Mouse (Mus musculus) CH12.LX (cell line): Measurements from ENCODE around the gene Zfp605. TPM values are rescaled to one million over a fixed set of nuclear protein-coding genes. Genes with fewer than 3 reads are reported as not detected.

ENCODE experiments used
- DNase-seq: peaks from one replicate; pipeline ENCODE4 v3.0.0-alpha.2; 2013; ENCODE audit errors: extremely low read depth
- H3K27ac ChIP-seq: 2 replicates; pipeline ENCODE4 v1.5.1; 2012; ENCODE audit warnings: low read depth, mild to moderate bottlenecking, control low read depth, moderate library complexity; ENCODE audit not compliant: insufficient read depth
- H3K27me3 ChIP-seq: replicated peaks from 2 replicates; pipeline ENCODE3; 2012; ENCODE audit warnings: inconsistent platforms
- H3K36me3 ChIP-seq, 2 experiments: replicated peaks in 1 of 2; 2 replicates each; pipeline versions ENCODE3 to v1.6.1; 2012; ENCODE audit warnings: inconsistent platforms in 1 of 2, low read length in 1 of 2, mild to moderate bottlenecking in 1 of 2, mixed read lengths in 1 of 2, moderate library complexity in 1 of 2; ENCODE audit not compliant: control insufficient read depth in 1 of 2, insufficient read depth in 1 of 2
- H3K4me1 ChIP-seq, 2 experiments: 2 replicates each; pipeline ENCODE4 v1.6.1; 2012; ENCODE audit warnings: inconsistent platforms in 1 of 2, moderate library complexity in 1 of 2; ENCODE audit not compliant: insufficient read depth in 2 of 2, control insufficient read depth in 1 of 2
- H3K4me2 ChIP-seq: 2 replicates; pipeline ENCODE4 v1.6.1; 2012; ENCODE audit warnings: low read depth, mild to moderate bottlenecking, control low read depth; ENCODE audit not compliant: poor library complexity, insufficient read depth, severe bottlenecking
- H3K4me3 ChIP-seq, 3 experiments: fragments of 150-350 bp in 1 of 3; sonication (generic) in 1 of 3; replicated peaks in 1 of 3; 2 replicates each; pipeline versions ENCODE3 to v1.5.1; 2011 to 2012; ENCODE audit warnings: low read depth in 2 of 3, low read length in 2 of 3, mild to moderate bottlenecking in 2 of 3, moderate library complexity in 2 of 3, control low read depth in 1 of 3, improper control_type of control experiment in 1 of 3, inconsistent platforms in 1 of 3, mixed read lengths in 1 of 3; ENCODE audit not compliant: poor library complexity in 1 of 3
- H3K79me2 ChIP-seq: replicated peaks from 2 replicates; pipeline ENCODE4 v1.6.1; 2012; ENCODE audit warnings: mild to moderate bottlenecking, moderate library complexity; ENCODE audit not compliant: control insufficient read depth, poor library complexity, insufficient read depth, severe bottlenecking; ENCODE audit errors: extremely low read depth
- H3K9ac ChIP-seq: 2 replicates; pipeline ENCODE4 v1.6.1; 2012; ENCODE audit warnings: low read depth, mild to moderate bottlenecking, control low read depth, moderate library complexity; ENCODE audit not compliant: insufficient read depth
- H3K9me3 ChIP-seq: replicated peaks from 2 replicates; pipeline ENCODE3; 2012; ENCODE audit warnings: low read length, inconsistent platforms, mixed read lengths
- BHLHE40 ChIP-seq: IDR thresholded peaks from 2 replicates; pipeline ENCODE4 v1.6.1; 2011; ENCODE audit warnings: mild to moderate bottlenecking, low read depth, low read length, improper control_type of control experiment
- CHD1 ChIP-seq: IDR thresholded peaks from 2 replicates; pipeline ENCODE4 v1.6.1; 2012; ENCODE audit warnings: low read depth, low read length, improper control_type of control experiment, inconsistent platforms
- E2F4 ChIP-seq: IDR thresholded peaks from 2 replicates; pipeline ENCODE4 v1.6.1; 2011; ENCODE audit warnings: low read depth, low read length, improper control_type of control experiment; ENCODE audit not compliant: insufficient replicate concordance
- ELF1 ChIP-seq: IDR thresholded peaks from 2 replicates; pipeline ENCODE4 v1.6.1; 2014; ENCODE audit warnings: low read depth, mild to moderate bottlenecking, inconsistent platforms, low read length, improper control_type of control experiment
- ETS1 ChIP-seq: conservative IDR thresholded peaks from 2 replicates; pipeline ENCODE4 v1.6.1; 2012; ENCODE audit warnings: low read depth, mild to moderate bottlenecking, inconsistent platforms, low read length, improper control_type of control experiment, moderate library complexity
- GABPA ChIP-seq: IDR thresholded peaks from 2 replicates; pipeline ENCODE4 v1.6.1; 2012; ENCODE audit warnings: low read depth, low read length, improper control_type of control experiment, inconsistent platforms; ENCODE audit not compliant: insufficient replicate concordance
- IRF4 ChIP-seq: IDR thresholded peaks from 2 replicates; pipeline ENCODE4 v1.6.1; 2014; ENCODE audit warnings: low read depth, mild to moderate bottlenecking, inconsistent platforms, low read length, improper control_type of control experiment
- JUND ChIP-seq: conservative IDR thresholded peaks from 2 replicates; pipeline ENCODE4 v1.6.1; 2011; ENCODE audit warnings: low read depth, low read length, improper control_type of control experiment
- KAT2A ChIP-seq: IDR thresholded peaks from 2 replicates; pipeline ENCODE4 v1.6.1; 2012; ENCODE audit warnings: low read length, improper control_type of control experiment, inconsistent platforms; ENCODE audit not compliant: insufficient replicate concordance
- MAFK ChIP-seq: IDR thresholded peaks from 2 replicates; pipeline ENCODE4 v1.6.1; 2011; ENCODE audit warnings: low read length, improper control_type of control experiment; ENCODE audit not compliant: insufficient replicate concordance
- MEF2A ChIP-seq: IDR thresholded peaks from 2 replicates; pipeline ENCODE4 v1.6.1; 2014; ENCODE audit warnings: low read depth, mild to moderate bottlenecking, inconsistent platforms, low read length, improper control_type of control experiment, borderline replicate concordance
- MXI1 ChIP-seq: IDR thresholded peaks from 2 replicates; pipeline ENCODE4 v1.6.1; 2011; ENCODE audit warnings: mild to moderate bottlenecking, low read depth, low read length, improper control_type of control experiment
- MYC ChIP-seq: IDR thresholded peaks from 2 replicates; pipeline ENCODE4 v1.6.1; 2011; ENCODE audit warnings: low read depth, mild to moderate bottlenecking, improper control_type of control experiment, low read length
- NRF1 ChIP-seq: IDR thresholded peaks from 2 replicates; pipeline ENCODE4 v1.6.1; 2014; ENCODE audit warnings: low read depth, mild to moderate bottlenecking, inconsistent platforms, low read length, improper control_type of control experiment, moderate library complexity
- POLR2A ChIP-seq: IDR thresholded peaks from 2 replicates; pipeline ENCODE4 v1.6.1; 2011; ENCODE audit warnings: low read depth, mild to moderate bottlenecking, improper control_type of control experiment, low read length
- RAD21 ChIP-seq: IDR thresholded peaks from 2 replicates; pipeline ENCODE4 v1.6.1; 2011; ENCODE audit warnings: low read depth, mild to moderate bottlenecking, low read length, improper control_type of control experiment, moderate library complexity
- RCOR1 ChIP-seq: conservative IDR thresholded peaks from 2 replicates; pipeline ENCODE4 v1.6.1; 2012; ENCODE audit warnings: low read depth, mild to moderate bottlenecking, inconsistent platforms, low read length, improper control_type of control experiment
- SIN3A ChIP-seq: IDR thresholded peaks from 2 replicates; pipeline ENCODE4 v1.6.1; 2012; ENCODE audit warnings: low read length, improper control_type of control experiment, inconsistent platforms
- TBP ChIP-seq: conservative IDR thresholded peaks from 2 replicates; pipeline ENCODE4 v1.6.1; 2011; ENCODE audit warnings: low read depth, low read length, improper control_type of control experiment
- TCF12 ChIP-seq: IDR thresholded peaks from 2 replicates; pipeline ENCODE4 v1.6.1; 2014; ENCODE audit warnings: low read depth, mild to moderate bottlenecking, inconsistent platforms, low read length, improper control_type of control experiment
- USF1 ChIP-seq: IDR thresholded peaks from 2 replicates; pipeline ENCODE4 v1.6.1; 2014; ENCODE audit warnings: low read depth, mild to moderate bottlenecking, inconsistent platforms, low read length, improper control_type of control experiment
- dilution Hi-C: fragments of 300-500 bp; cut with MboI; formaldehyde crosslinking; loops from 2 replicates; pipeline ENCODE4 v1.14.3; 2020; ENCODE audit warnings: low sequenced_read_pairs; ENCODE audit not compliant: extremely low pct_unique_long_range_greater_than_20kb, extremely low pct_ligation_motif_present
- in situ Hi-C: fragments of 300-500 bp; cut with MboI; formaldehyde crosslinking; loops from 3 replicates; pipeline ENCODE4 v1.14.3; 2019; ENCODE audit warnings: low sequenced_read_pairs, low pct_ligation_motif_present, low pct_unique_long_range_greater_than_20kb, mixed read lengths
- polyA plus RNA-seq: library from polyadenylated mRNA; unstranded; fragments of >175 nt; gene quantifications from 2 replicates; pipeline ENCODE4 v1.2.1, GENCODE M21; 2012; ENCODE audit warnings: low read depth; ENCODE audit not compliant: insufficient read length
- total RNA-seq, 2 experiments: library from RNA; depleted of rRNA; stranded (reverse); fragments of 300-350 nt in 1 of 2; fragments of >200 nt in 1 of 2; gene quantifications; 2 replicates each; pipeline ENCODE4 v1.2.3; 2012 to 2014

The Zfp605 gene
- total and polyA plus RNA-seq, 3 experiments, result 3.9 to 5.9 (median 5.3) TPM

GRCm38 (mm10) chr5:110094847-110095213 lies 15.1 kb upstream of the Zfp605 start:
- dilution Hi-C loops, result no loop called here
- in situ Hi-C loops, result no loop called here
- H3K79me2 ChIP-seq, result no peaks in the 10 kb centered on the region
- DNase-seq, result no peak
- H3K4me1 ChIP-seq, result peaks cover 0 to 25% of the 10 kb centered on the region in 2 experiments; a peak in 2 of 4 replicates
- H3K4me2 ChIP-seq, result peak overlapping the region; percentile 64
- no peaks in the 10 kb centered on the region for H3K36me3 ChIP-seq
- no peaks in the 10 kb centered on the region for H3K9me3 ChIP-seq
- TF ChIP-seq SIN3A (0 out of 2 replicates have a peak, but pooled peaks have one; percentile 10), KAT2A (no peak), TCF12 (0 out of 2 replicates have a peak, but pooled peaks have one; percentile 4), ETS1 (0 out of 2 replicates have a peak, but pooled peaks have one; percentile 12), E2F4 (no peak)
- H3K4me3 ChIP-seq, result peak overlapping the region; percentile 60 to 77 (median 62)
- H3K27me3 ChIP-seq, result no peaks in the 10 kb centered on the region
- peak overlapping the region; percentile 54 for H3K9ac ChIP-seq
- 0 out of 2 replicates have a peak overlapping the region, but pooled peaks have one; percentile 44 for H3K27ac ChIP-seq

DNA sequence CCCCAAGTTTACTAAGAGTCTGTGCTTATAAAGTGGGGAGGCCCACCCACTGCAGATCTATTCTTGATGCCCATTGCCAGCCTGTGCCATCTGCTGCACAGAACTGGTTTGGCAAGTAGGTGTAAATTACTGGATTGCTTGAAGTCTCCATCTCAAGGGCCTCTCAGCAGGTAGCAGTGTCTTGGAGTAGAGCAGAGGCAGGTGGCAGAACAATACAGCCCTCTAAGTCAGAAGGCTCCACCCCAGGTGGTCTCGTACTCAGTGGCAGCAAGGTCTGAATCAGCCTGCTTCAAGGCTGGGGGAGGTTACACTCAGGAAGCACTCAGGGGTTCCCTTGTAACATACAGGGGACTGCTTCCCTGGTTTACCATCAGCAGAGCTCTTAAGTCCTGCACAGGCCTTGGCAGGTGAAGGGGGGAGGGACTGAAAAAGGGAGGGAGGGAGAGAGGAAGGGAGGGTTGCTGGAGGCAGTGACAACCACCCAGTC lies 10.9 kb upstream of the Zfp605 start:
- Histone ChIP-seq H3K79me2 (no peaks in the 10 kb centered on the region), H3K27me3 (no peaks in the 10 kb centered on the region), H3K9me3 (peaks cover 10% of the 10 kb centered on the region), H3K4me1 (peaks cover 7 to 11% of the 10 kb centered on the region in 2 experiments; a peak in 3 of 4 replicates), H3K36me3 (peaks cover 20 to 25% of the 10 kb centered on the region in 2 experiments), H3K4me3 (no peak overlapping the region), H3K9ac (no peak overlapping the region), H3K4me2 (no peak overlapping the region), H3K27ac (no peak overlapping the region)
- TF ChIP-seq BHLHE40, result no peak
- TF ChIP-seq GABPA, result no peak
- no peak for TF ChIP-seq MXI1
- no peak for TF ChIP-seq ELF1
- no peak for TF ChIP-seq KAT2A
- TF ChIP-seq TBP, result no peak
- no peak for TF ChIP-seq POLR2A
- TF ChIP-seq NRF1, result no peak
- TF ChIP-seq USF1, result no peak
- TF ChIP-seq CHD1, result no peak
- TF ChIP-seq MEF2A, result no peak
- TF ChIP-seq MAFK, result no peak
- no peak for TF ChIP-seq JUND
- TF ChIP-seq TCF12, result no peak
- no peak for TF ChIP-seq RCOR1
- TF ChIP-seq RAD21, result no peak
- TF ChIP-seq IRF4, result no peak
- no peak for TF ChIP-seq MYC
- dilution Hi-C loops, result no loop called here
- no peak for DNase-seq
- in situ Hi-C loops, result no loop called here
